Mouse (Mus musculus): ENCODE results near the gene Kcne2. TPM values are rescaled to one million over a fixed set of nuclear protein-coding genes. Genes with fewer than 3 reads are reported as not detected.

Kcne2 gene
- polyA plus RNA-seq (2016; fragmentation: Nextera tagmentation; extraction: Ambion mirVana) = 0.48 and 0.51 TPM in 2 replicates

DNA sequence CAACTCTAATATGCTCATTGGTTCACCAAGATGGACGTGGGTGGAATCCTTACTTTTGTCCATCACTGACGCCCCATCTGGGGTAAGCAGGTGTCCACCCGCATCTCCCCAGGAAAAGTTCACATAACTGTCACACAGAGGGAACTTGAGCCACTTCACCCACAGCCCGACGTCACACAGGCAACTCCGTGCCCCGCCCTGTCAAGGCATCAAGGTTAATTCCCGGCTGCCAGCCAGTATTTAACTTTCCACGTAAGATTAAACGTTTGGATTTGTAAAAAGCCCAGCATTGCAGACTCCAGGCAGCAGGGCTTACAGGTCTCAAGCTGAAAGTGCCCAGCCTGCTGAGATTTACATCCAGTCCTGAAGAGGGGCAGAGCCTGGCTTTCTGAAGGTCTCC is at the start of gene Kcne2:
TSS of gene Kcne2 (plus strand) at position 289 of the 400 bp plus-strand sequence.
- H3K9ac ChIP-seq = no peak within 1 kb of the TSS
- H3K36me3 ChIP-seq = no peaks in the 10 kb centered on the region
- no peak within 1 kb of the TSS for H3K4me2 ChIP-seq (replicated peaks)
- H3K27me3 ChIP-seq = no peaks in the 10 kb centered on the region
- ATAC-seq (ENCODE audit: insufficient number of reproducible peaks, insufficient read depth, low FRiP score, low TSS enrichment) = no peak
- H3K4me3 ChIP-seq = no peak within 1 kb of the TSS
- no peaks in the 10 kb centered on the region for H3K4me1 ChIP-seq
- 61% methylated on average over 10 of the region's 10 CpGs for WGBS
- no peaks in the 10 kb centered on the region for H3K9me3 ChIP-seq
- no peak within 1 kb of the TSS for H3K27ac ChIP-seq

GRCm38 (mm10) chr16:92245909-92246308 is 46.3 kb upstream of the Kcne2 start:
- no peaks in the 10 kb centered on the region for H3K27me3 ChIP-seq
- no peak overlapping the region for H3K4me2 ChIP-seq (replicated peaks)
- ATAC-seq (ENCODE audit: insufficient number of reproducible peaks, insufficient read depth, low FRiP score, low TSS enrichment) = no peak
- 46% methylated on average over 2 of the region's 2 CpGs for WGBS
- no peaks in the 10 kb centered on the region for H3K36me3 ChIP-seq
- H3K9me3 ChIP-seq = no peaks in the 10 kb centered on the region
- H3K4me1 ChIP-seq = no peaks in the 10 kb centered on the region
- no peak overlapping the region for H3K27ac ChIP-seq
- no peak overlapping the region for H3K4me3 ChIP-seq
- no peak overlapping the region for H3K9ac ChIP-seq

GRCm38 (mm10) chr16:92246974-92247373 is 45.2 kb upstream of the Kcne2 start:
- H3K9me3 ChIP-seq = no peaks in the 10 kb centered on the region
- 54% methylated on average over 2 of the region's 2 CpGs for WGBS
- H3K36me3 ChIP-seq = no peaks in the 10 kb centered on the region
- H3K4me1 ChIP-seq = no peaks in the 10 kb centered on the region
- no peak for ATAC-seq (ENCODE audit: insufficient number of reproducible peaks, insufficient read depth, low FRiP score, low TSS enrichment)
- no peak overlapping the region for H3K4me2 ChIP-seq (replicated peaks)
- no peaks in the 10 kb centered on the region for H3K27me3 ChIP-seq
- H3K4me3 ChIP-seq = no peak overlapping the region
- H3K9ac ChIP-seq = no peak overlapping the region
- no peak overlapping the region for H3K27ac ChIP-seq

GRCm38 (mm10) chr16:92247700-92248099 is 44.5 kb upstream of the Kcne2 start:
- Histone ChIP-seq H3K9ac (no peak overlapping the region), H3K27me3 (no peaks in the 10 kb centered on the region), H3K4me1 (no peaks in the 10 kb centered on the region), H3K27ac (no peak overlapping the region), H3K4me2 (replicated peaks) (peak overlapping the region; percentile 9; the same call in 1 of the 2 replicates), H3K4me3 (no peak overlapping the region), H3K9me3 (no peaks in the 10 kb centered on the region), H3K36me3 (no peaks in the 10 kb centered on the region)
- no peak for ATAC-seq (ENCODE audit: insufficient number of reproducible peaks, insufficient read depth, low FRiP score, low TSS enrichment)
- 47% methylated on average over 11 of the region's 11 CpGs for WGBS

- Histone ChIP-seq H3K4me1 (0 out of 2 replicates have a peak, but pooled peaks cover 3% of the 10 kb centered on the region), H3K9me3 (no peaks in the 10 kb centered on the region), H3K27me3 (no peaks in the 10 kb centered on the region), H3K4me3 (no peak overlapping the region), H3K27ac (no peak overlapping the region), H3K4me2 (replicated peaks) (no peak overlapping the region), H3K9ac (no peak overlapping the region), H3K36me3 (no peaks in the 10 kb centered on the region)
- no peak for ATAC-seq (ENCODE audit: insufficient number of reproducible peaks, insufficient read depth, low FRiP score, low TSS enrichment)
- WGBS = 83% methylated on average over 3 of the region's 3 CpGs
Measured at GRCm38 (mm10) chr16:92249681-92250080, 42.5 kb upstream of the Kcne2 start.

GRCm38 (mm10) chr16:92250452-92250851 is 41.7 kb upstream of the Kcne2 start:
- Histone ChIP-seq H3K36me3 (no peaks in the 10 kb centered on the region), H3K9ac (no peak overlapping the region), H3K4me3 (no peak overlapping the region), H3K27me3 (no peaks in the 10 kb centered on the region), H3K27ac (no peak overlapping the region), H3K9me3 (no peaks in the 10 kb centered on the region), H3K4me1 (0 out of 2 replicates have a peak, but pooled peaks cover 3% of the 10 kb centered on the region), H3K4me2 (replicated peaks) (no peak overlapping the region)
- WGBS = 85% methylated on average over 5 of the region's 5 CpGs
- ATAC-seq (ENCODE audit: insufficient number of reproducible peaks, insufficient read depth, low FRiP score, low TSS enrichment) = no peak

- H3K4me2 ChIP-seq (replicated peaks) = no peak overlapping the region
Measured at GRCm38 (mm10) chr16:92254316-92254715, 37.9 kb upstream of the Kcne2 start.

GRCm38 (mm10) chr16:92267861-92268260 is 24.3 kb upstream of the Kcne2 start:
- 67% methylated on average over 12 of the region's 12 CpGs for WGBS
- Histone ChIP-seq H3K27ac (no peak overlapping the region), H3K9ac (no peak overlapping the region), H3K27me3 (no peaks in the 10 kb centered on the region), H3K4me2 (replicated peaks) (no peak overlapping the region), H3K36me3 (no peaks in the 10 kb centered on the region), H3K9me3 (no peaks in the 10 kb centered on the region), H3K4me1 (no peaks in the 10 kb centered on the region), H3K4me3 (no peak overlapping the region)
- ATAC-seq (ENCODE audit: insufficient number of reproducible peaks, insufficient read depth, low FRiP score, low TSS enrichment) = no peak

More at GRCm38 (mm10) chr16:92254316-92254715, 37.9 kb upstream of the Kcne2 start:
- Histone ChIP-seq H3K9me3 (no peaks in the 10 kb centered on the region), H3K27me3 (no peaks in the 10 kb centered on the region), H3K4me1 (0 out of 2 replicates have a peak, but pooled peaks cover 3% of the 10 kb centered on the region), H3K36me3 (no peaks in the 10 kb centered on the region), H3K27ac (no peak overlapping the region), H3K9ac (no peak overlapping the region), H3K4me3 (no peak overlapping the region)
- ATAC-seq (ENCODE audit: insufficient number of reproducible peaks, insufficient read depth, low FRiP score, low TSS enrichment) = no peak
- WGBS = 77% methylated on average over 3 of the region's 3 CpGs

DNA sequence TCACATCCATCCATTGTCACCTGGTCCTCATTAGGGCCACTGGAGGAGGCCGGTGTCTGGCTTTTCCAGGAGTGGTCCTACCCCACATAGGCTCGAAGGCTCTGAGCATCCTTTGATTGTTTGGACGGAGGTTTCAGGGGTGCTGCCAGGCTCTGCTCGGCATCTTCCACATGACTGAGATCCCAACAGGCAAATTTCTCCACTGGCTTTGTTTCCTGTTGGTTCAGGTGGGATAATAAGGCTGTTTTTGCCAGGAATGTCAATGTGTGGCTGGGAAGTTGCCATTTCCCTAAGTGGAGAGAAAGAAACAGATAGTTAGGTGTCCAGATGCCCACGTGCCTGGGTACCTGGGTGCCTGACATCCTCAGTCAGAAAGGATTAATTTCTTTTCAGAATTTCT is 17.7 kb upstream of the Kcne2 start:
- no peaks in the 10 kb centered on the region for H3K36me3 ChIP-seq
- H3K4me1 ChIP-seq = no peaks in the 10 kb centered on the region
- H3K27me3 ChIP-seq = no peaks in the 10 kb centered on the region
- H3K4me3 ChIP-seq = no peak overlapping the region
- no peak overlapping the region for H3K4me2 ChIP-seq (replicated peaks)
- H3K9ac ChIP-seq = no peak overlapping the region
- WGBS = 64% methylated on average over 5 of the region's 5 CpGs
- ATAC-seq (ENCODE audit: insufficient number of reproducible peaks, insufficient read depth, low FRiP score, low TSS enrichment) = no peak
- no peaks in the 10 kb centered on the region for H3K9me3 ChIP-seq
- no peak overlapping the region for H3K27ac ChIP-seq

GRCm38 (mm10) chr16:92275526-92275925 is 16.7 kb upstream of the Kcne2 start:
- Histone ChIP-seq H3K9ac (no peak overlapping the region), H3K4me2 (replicated peaks) (no peak overlapping the region), H3K4me1 (no peaks in the 10 kb centered on the region), H3K4me3 (no peak overlapping the region), H3K27ac (no peak overlapping the region), H3K9me3 (no peaks in the 10 kb centered on the region), H3K27me3 (no peaks in the 10 kb centered on the region), H3K36me3 (no peaks in the 10 kb centered on the region)
- 87% methylated on average over 4 of the region's 4 CpGs for WGBS
- no peak for ATAC-seq (ENCODE audit: insufficient number of reproducible peaks, insufficient read depth, low FRiP score, low TSS enrichment)

DNA sequence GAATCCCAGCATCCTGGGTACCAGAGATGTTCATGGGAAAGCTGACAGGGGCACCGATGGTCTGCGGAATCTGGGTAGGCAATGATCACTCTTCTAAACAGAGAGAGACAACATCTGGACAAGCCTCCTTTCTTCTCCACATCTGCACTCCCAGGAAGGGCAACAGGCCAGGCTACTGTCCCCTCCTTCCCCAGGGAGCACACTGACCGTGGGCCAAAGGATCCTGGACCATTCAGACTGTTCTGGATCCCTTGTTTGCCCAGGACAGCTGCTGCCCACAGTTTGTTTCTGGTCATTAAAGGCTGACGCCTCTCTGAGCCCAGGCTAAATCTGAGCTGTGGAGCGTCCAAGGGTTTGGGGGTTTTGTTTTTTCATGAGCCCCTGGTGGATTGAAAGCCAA is 9.5 kb upstream of the Kcne2 start:
- 64% methylated on average over 5 of the region's 5 CpGs for WGBS
- no peaks in the 10 kb centered on the region; the same call in 1 of the 2 replicates for H3K4me1 ChIP-seq
- no peak overlapping the region for H3K9ac ChIP-seq
- no peak overlapping the region for H3K4me2 ChIP-seq (replicated peaks)
- H3K9me3 ChIP-seq = no peaks in the 10 kb centered on the region
- no peak for ATAC-seq (ENCODE audit: insufficient number of reproducible peaks, insufficient read depth, low FRiP score, low TSS enrichment)
- H3K36me3 ChIP-seq = no peaks in the 10 kb centered on the region
- H3K4me3 ChIP-seq = no peak overlapping the region
- no peak overlapping the region for H3K27ac ChIP-seq
- 0 out of 2 replicates have a peak, but pooled peaks cover 3% of the 10 kb centered on the region for H3K27me3 ChIP-seq

- Histone ChIP-seq H3K36me3 (no peaks in the 10 kb centered on the region), H3K4me2 (replicated peaks) (no peak overlapping the region), H3K4me3 (no peak overlapping the region), H3K9me3 (no peaks in the 10 kb centered on the region), H3K4me1 (no peaks in the 10 kb centered on the region; the same call in 1 of the 2 replicates), H3K27me3 (0 out of 2 replicates have a peak, but pooled peaks cover 3% of the 10 kb centered on the region), H3K27ac (no peak overlapping the region), H3K9ac (no peak overlapping the region)
- WGBS = 41% methylated on average over 10 of the region's 10 CpGs
- ATAC-seq (ENCODE audit: insufficient number of reproducible peaks, insufficient read depth, low FRiP score, low TSS enrichment) = no peak
Measured at GRCm38 (mm10) chr16:92285068-92285467, 7.1 kb upstream of the Kcne2 start.

All from embryonic facial prominence, embryonic 12.5 days (tissue).